Mouse (Mus musculus): ENCODE data around the gene Mus81.
A peak's percentile ranks its signal among the peaks of the same experiment; 100 is the strongest.

- peak; percentile 33; the same call in 1 of the 2 replicates for TF ChIP-seq POLR2A (IDR thresholded peaks at IDR 0.05; ENCODE audit: borderline replicate concordance, control insufficient read depth, low read depth, low read length)
- no peak for TF ChIP-seq CTCF (IDR thresholded peaks at IDR 0.05; ENCODE audit: control insufficient read depth, insufficient read depth, low read length)
Observed at GRCm38 (mm10) chr19:5473720-5474119, 14.5 kb downstream of the Mus81 start, which contains the start of gene Efemp2.

Measured in bone marrow, adult 2 months (tissue).